Mouse (Mus musculus) spleen, adult 2 months (tissue): Measurements from ENCODE around the gene Dgki. TPM values are rescaled to one million over a fixed set of nuclear protein-coding genes. Genes with fewer than 3 reads are reported as not detected.
"Not testable (repeated sequence)": the region's sequence is repeated elsewhere in the genome, so short reads cannot be mapped to it uniquely, and the experiment has no call there.

Experiments
- DNase-seq, 2 experiments: peaks; one replicate each; pipeline versions ENCODE4 v3.0.0 to v3.0.0-alpha.2; 2012 to 2021; ENCODE audit warnings: low spot score in 2 of 2, low read depth in 1 of 2
- H3K27ac ChIP-seq: fragments of 200-500 bp; 2 replicates; pipeline ENCODE4 v1.5.1; 2012; ENCODE audit warnings: low read length, inconsistent platforms; ENCODE audit not compliant: insufficient read depth
- H3K27me3 ChIP-seq: fragments of 200-500 bp; 2 replicates; pipeline ENCODE4 v1.6.1; 2012; ENCODE audit warnings: mild to moderate bottlenecking, moderate library complexity, low read length, inconsistent platforms; ENCODE audit not compliant: control insufficient read depth, insufficient read depth
- H3K36me3 ChIP-seq: fragments of 200-500 bp; 2 replicates; pipeline ENCODE4 v1.6.1; 2012; ENCODE audit warnings: mild to moderate bottlenecking, low read length, inconsistent platforms; ENCODE audit not compliant: control insufficient read depth, insufficient read depth
- H3K4me1 ChIP-seq: fragments of 200-500 bp; 2 replicates; pipeline ENCODE4 v1.6.1; 2011; ENCODE audit warnings: inconsistent platforms; ENCODE audit not compliant: control insufficient read depth, insufficient read depth, insufficient read length
- H3K4me3 ChIP-seq: fragments of 200-500 bp; 2 replicates; pipeline ENCODE4 v1.5.1; 2011; ENCODE audit warnings: mild to moderate bottlenecking, inconsistent platforms; ENCODE audit not compliant: insufficient read depth, insufficient read length; ENCODE audit errors: extremely low read depth
- CTCF ChIP-seq: fragments of 200-500 bp; IDR thresholded peaks from 2 replicates; pipeline ENCODE4 v1.5.1; 2011; ENCODE audit warnings: mild to moderate bottlenecking, inconsistent platforms; ENCODE audit not compliant: insufficient read depth, insufficient read length, insufficient replicate concordance; ENCODE audit errors: extremely low read depth
- POLR2A ChIP-seq: fragments of 200-500 bp; IDR thresholded peaks from 2 replicates; pipeline ENCODE4 v1.6.1; 2011; ENCODE audit warnings: low read depth, low read length, inconsistent platforms
- WGBS: fragments of 180-500 bp; shearing (Covaris S2); methylation state at CpG from one replicate; pipeline ENCODE4 v1.1.7; 2018; 5-methylcytosine and 5-hydroxymethylcytosine counted together
- polyA plus RNA-seq: library from polyadenylated mRNA; depleted of rRNA; stranded (reverse); fragments of >200 nt; gene quantifications from 2 replicates; pipeline ENCODE4 v1.2.3, GENCODE M21; 2012

Dgki gene
- polyA plus RNA-seq, 1 experiment: 0.70 TPM

- 87% methylated on average over 4 of the region's 4 CpGs for WGBS
Observed at GRCm38 (mm10) chr6:37113048-37113447, 186.9 kb downstream of the Dgki start.

GRCm38 (mm10) chr6:37106236-37106635 lies 193.7 kb downstream of the Dgki start:
- H3K4me3 ChIP-seq, DNase-seq, H3K4me1 ChIP-seq, H3K27me3 ChIP-seq, H3K27ac ChIP-seq, H3K36me3 ChIP-seq: not testable (repeated sequence)
- whole genome bisulfite sequencing: 88% methylated on average over 6 of the region's 6 CpGs

More at GRCm38 (mm10) chr6:37113048-37113447, 186.9 kb downstream of the Dgki start:
- Histone ChIP-seq H3K27ac (no peak overlapping the region), H3K27me3 (no peaks in the 10 kb centered on the region), H3K36me3 (no peaks in the 10 kb centered on the region), H3K4me1 (no peaks in the 10 kb centered on the region), H3K4me3 (no peak overlapping the region)
- no peak for DNase-seq
- TF ChIP-seq CTCF (no peak), POLR2A (no peak)

DNA sequence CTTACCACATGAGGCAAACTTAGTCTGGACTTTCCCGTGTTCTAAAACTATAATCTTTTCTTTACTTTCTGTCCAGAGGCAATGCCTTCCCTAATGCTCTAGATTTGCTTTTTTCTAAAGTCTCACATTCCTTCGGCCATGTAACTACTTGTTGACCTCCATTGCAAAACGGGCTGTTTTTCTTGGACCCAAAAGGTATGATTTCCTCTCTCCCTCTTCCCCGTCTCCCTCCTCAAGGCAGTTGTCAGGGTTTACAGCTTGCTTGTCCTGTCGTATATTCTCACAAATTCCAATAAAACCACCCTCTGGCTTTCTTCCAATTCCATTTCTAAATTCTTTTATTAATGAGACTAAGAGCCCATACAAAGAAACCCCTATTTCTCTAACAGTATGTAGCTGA lies 199.6 kb downstream of the Dgki start:
- Histone ChIP-seq H3K27ac (no peak overlapping the region), H3K36me3 (no peaks in the 10 kb centered on the region), H3K27me3 (no peaks in the 10 kb centered on the region), H3K4me3 (no peak overlapping the region), H3K4me1 (no peaks in the 10 kb centered on the region)
- TF ChIP-seq POLR2A (no peak), CTCF (no peak)
- WGBS: 77% methylated on average over 5 of the region's 5 CpGs
- no peak for DNase-seq

- 48% methylated on average over 18 of the region's 18 CpGs for whole genome bisulfite sequencing
- no peaks in the 10 kb centered on the region for H3K27me3 ChIP-seq
Observed at GRCm38 (mm10) chr6:37097356-37098155, 202.4 kb downstream of the Dgki start.

DNA sequence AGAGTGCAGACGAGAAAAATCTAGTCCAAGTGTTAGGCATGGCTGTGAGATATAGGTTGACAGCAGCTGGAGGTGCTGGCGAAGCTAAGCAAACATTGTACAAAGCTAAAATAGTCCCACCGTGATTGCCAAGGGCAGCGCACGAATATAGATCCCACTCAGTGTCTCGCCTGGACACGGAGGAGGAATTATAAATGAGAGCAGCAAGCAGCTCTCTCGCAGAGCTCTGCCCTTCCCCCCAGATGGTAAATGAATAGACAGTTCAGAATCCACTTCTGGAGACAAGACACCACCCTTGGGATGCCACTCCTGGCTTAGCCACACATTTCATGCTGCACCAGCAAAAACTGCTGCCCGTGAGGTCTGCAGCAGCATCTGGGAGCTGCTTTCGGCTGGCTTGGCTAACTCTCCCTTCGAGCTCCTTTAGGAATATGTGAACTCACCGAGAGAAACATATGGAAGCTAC lies 203.1 kb downstream of the Dgki start:
- H3K36me3 ChIP-seq: no peaks in the 10 kb centered on the region

More at GRCm38 (mm10) chr6:37097356-37098155, 202.4 kb downstream of the Dgki start:
- DNase-seq: peak; percentile 4 to 55
- Histone ChIP-seq H3K36me3 (no peaks in the 10 kb centered on the region), H3K4me3 (no peak overlapping the region), H3K27ac (no peak overlapping the region), H3K4me1 (no peaks in the 10 kb centered on the region)
- TF ChIP-seq POLR2A (no peak), CTCF (peak; percentile 76; the same call in 1 of the 2 replicates)

DNA sequence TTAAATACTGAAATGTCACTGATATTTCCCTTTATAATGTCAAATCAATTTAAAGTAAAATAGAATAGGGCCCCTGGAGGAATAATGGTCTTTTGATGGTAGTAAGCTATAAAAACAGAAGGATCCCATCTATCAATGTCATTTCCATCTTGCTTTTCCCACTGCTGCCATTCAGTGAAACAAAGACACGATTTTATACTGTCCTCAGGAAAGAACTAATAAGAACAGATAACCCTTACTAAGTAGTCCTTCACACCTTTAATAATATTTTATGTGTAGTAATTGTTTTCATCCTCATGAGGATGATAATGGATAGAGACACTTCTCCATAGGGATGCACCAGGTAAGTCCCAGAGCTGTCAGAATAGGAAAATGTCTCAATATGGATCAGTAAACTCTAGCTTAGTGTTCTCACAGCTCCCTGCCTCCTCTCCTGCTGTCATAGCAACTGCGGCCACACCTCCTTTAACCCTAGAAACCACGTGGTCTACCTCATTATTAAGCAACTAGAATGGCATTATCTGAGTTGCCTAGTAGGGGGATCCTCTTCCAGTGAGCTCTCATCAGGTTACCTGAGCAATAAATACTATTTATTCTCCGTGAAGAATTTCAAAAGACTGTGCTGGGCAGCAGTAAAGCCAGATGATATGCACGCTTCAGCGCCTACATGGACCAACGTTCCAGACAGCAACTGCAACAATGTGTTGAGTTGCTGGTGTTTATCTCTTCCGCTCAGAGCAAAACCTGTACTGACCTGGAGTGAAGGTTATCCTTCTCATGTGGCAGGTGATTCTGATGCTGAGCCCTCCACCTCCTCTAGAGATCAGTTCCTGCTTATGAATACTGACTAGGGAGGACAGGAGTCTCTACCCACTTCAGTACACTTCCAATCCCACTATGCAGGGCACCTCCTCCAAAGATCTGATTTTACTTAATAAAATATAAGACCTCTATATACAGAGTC lies 210.6 kb downstream of the Dgki start:
- 67% methylated on average over 8 of the region's 8 CpGs for WGBS
- TF ChIP-seq POLR2A: no peak
- TF ChIP-seq CTCF: no peak
- H3K27me3 ChIP-seq: no peaks in the 10 kb centered on the region
- no peaks in the 10 kb centered on the region for H3K4me1 ChIP-seq
- no peak overlapping the region for H3K4me3 ChIP-seq
- no peak overlapping the region for H3K27ac ChIP-seq
- no peak for DNase-seq
- H3K36me3 ChIP-seq: no peaks in the 10 kb centered on the region

More for the DNA sequence above, 203.1 kb downstream of the Dgki start:
- no peak for DNase-seq
- H3K4me3 ChIP-seq: no peak overlapping the region
- no peaks in the 10 kb centered on the region for H3K4me1 ChIP-seq
- 71% methylated on average over 12 of the region's 12 CpGs for WGBS
- no peak overlapping the region for H3K27ac ChIP-seq
- no peak for TF ChIP-seq CTCF
- no peak for TF ChIP-seq POLR2A
- H3K27me3 ChIP-seq: no peaks in the 10 kb centered on the region
